Mouse (Mus musculus) stomach, embryonic 16.5 days (tissue): ENCODE data around the gene Iah1. TPM values are rescaled to one million over a fixed set of nuclear protein-coding genes. Genes with fewer than 3 reads are reported as not detected.

Experiments
- ATAC-seq: fragments of 200-750 bp; cut with Nextera tagmentation; 2 replicates; pipeline ENCODE4 v1.8.0; 2017; ENCODE audit warnings: moderate number of reproducible peaks, moderate TSS enrichment; ENCODE audit not compliant: insufficient read depth, low FRiP score
- H3K27ac ChIP-seq: fragments of 300-500 bp; sonication (generic); 2 replicates; pipeline ENCODE4 v1.5.1; 2014; ENCODE audit warnings: low read length
- H3K27me3 ChIP-seq: fragments of 300-500 bp; sonication (generic); 2 replicates; pipeline ENCODE4 v1.6.1; 2014; ENCODE audit warnings: low read length, control low read depth, mixed read lengths; ENCODE audit not compliant: control insufficient read depth, insufficient read depth
- H3K36me3 ChIP-seq: fragments of 300-500 bp; sonication (generic); 2 replicates; pipeline ENCODE4 v1.6.1; 2014; ENCODE audit warnings: low read length; ENCODE audit not compliant: control insufficient read depth, insufficient read depth
- H3K4me1 ChIP-seq: fragments of 300-500 bp; sonication (generic); 2 replicates; pipeline ENCODE4 v1.6.1; 2014; ENCODE audit warnings: low read length, control low read depth, mixed read lengths; ENCODE audit not compliant: control insufficient read depth, insufficient read depth
- H3K4me2 ChIP-seq: fragments of 300-500 bp; sonication (generic); 2 replicates; pipeline ENCODE4 v1.6.1; 2014; ENCODE audit warnings: low read depth, low read length, mixed read lengths
- H3K4me3 ChIP-seq: fragments of 300-500 bp; sonication (generic); replicated peaks from 2 replicates; pipeline ENCODE4 v1.5.1; 2014; ENCODE audit warnings: mild to moderate bottlenecking, low read length
- H3K9ac ChIP-seq: fragments of 300-500 bp; sonication (generic); 2 replicates; pipeline ENCODE4 v1.6.1; 2014; ENCODE audit warnings: low read length
- H3K9me3 ChIP-seq: fragments of 300-500 bp; sonication (generic); replicated peaks from 2 replicates; pipeline ENCODE4 v1.6.1; 2016; ENCODE audit warnings: low read length, control low read depth; ENCODE audit not compliant: control insufficient read depth
- WGBS: fragments of 180-500 bp; shearing (Covaris S2); extraction: QIAGEN DNeasy Blood & Tissue Kit; methylation state at CpG from one replicate; pipeline ENCODE4 v1.1.7; 2014; 5-methylcytosine and 5-hydroxymethylcytosine counted together
- polyA plus RNA-seq: library from polyadenylated mRNA; unstranded; fragments of >200 nt; fragmentation: Nextera tagmentation; extraction: Ambion mirVana; gene quantifications from 2 replicates; pipeline ENCODE4 v1.2.1, GENCODE M21; 2015

The Iah1 gene
- polyA plus RNA-seq, 1 experiment from 2014 or later: 55.7 TPM

- Histone ChIP-seq H3K36me3 (peaks cover 31% of the 10 kb centered on the region; the same call in 1 of the 2 replicates), H3K27ac (no peak overlapping the region), H3K4me3 (no peak overlapping the region), H3K9me3 (no peaks in the 10 kb centered on the region), H3K27me3 (no peaks in the 10 kb centered on the region), H3K4me1 (peaks cover 7% of the 10 kb centered on the region), H3K4me2 (no peak overlapping the region), H3K9ac (no peak overlapping the region)
- 88% methylated on average over 5 of the region's 5 CpGs for WGBS
- no peak for ATAC-seq
Measured at GRCm38 (mm10) chr12:21312201-21312600, 4.0 kb upstream of the Iah1 start.

GRCm38 (mm10) chr12:21316869-21317265, 678 bp downstream of the Iah1 start:
- H3K27ac ChIP-seq: peak overlapping the region; percentile 87; the same call in 1 of the 2 replicates
- peak overlapping the region; percentile 82 for H3K4me2 ChIP-seq
- H3K4me3 ChIP-seq: peak overlapping the region; percentile 85
- peak overlapping the region; percentile 86 for H3K9ac ChIP-seq
- H3K36me3 ChIP-seq: 0 out of 2 replicates have a peak, but pooled peaks cover 8% of the 10 kb centered on the region
- WGBS: 30% methylated on average over 7 of the region's 7 CpGs
- ATAC-seq: no peak
- peaks cover 9% of the 10 kb centered on the region for H3K4me1 ChIP-seq
- no peaks in the 10 kb centered on the region for H3K9me3 ChIP-seq
- H3K27me3 ChIP-seq: no peaks in the 10 kb centered on the region

- Histone ChIP-seq H3K4me1 (peaks cover 9% of the 10 kb centered on the region), H3K4me3 (no peak overlapping the region), H3K36me3 (0 out of 2 replicates have a peak, but pooled peaks cover 8% of the 10 kb centered on the region), H3K9me3 (no peaks in the 10 kb centered on the region), H3K9ac (no peak overlapping the region), H3K27ac (no peak overlapping the region), H3K4me2 (no peak overlapping the region), H3K27me3 (no peaks in the 10 kb centered on the region)
- no peak for ATAC-seq
- WGBS: 82% methylated on average over 12 of the region's 12 CpGs
Measured at GRCm38 (mm10) chr12:21318143-21318895, 2.1 kb downstream of the Iah1 start.

GRCm38 (mm10) chr12:21320317-21320716, 4.1 kb downstream of the Iah1 start:
- Histone ChIP-seq H3K4me3 (no peak overlapping the region), H3K27me3 (no peaks in the 10 kb centered on the region), H3K4me1 (peaks cover 9% of the 10 kb centered on the region), H3K4me2 (no peak overlapping the region), H3K9ac (no peak overlapping the region), H3K36me3 (0 out of 2 replicates have a peak, but pooled peaks cover 6% of the 10 kb centered on the region), H3K27ac (no peak overlapping the region), H3K9me3 (no peaks in the 10 kb centered on the region)
- 85% methylated on average over 4 of the region's 4 CpGs for WGBS
- ATAC-seq: no peak

GRCm38 (mm10) chr12:21321170-21321569, 5.0 kb downstream of the Iah1 start:
- no peak overlapping the region for H3K4me3 ChIP-seq
- no peak overlapping the region for H3K9ac ChIP-seq
- H3K4me1 ChIP-seq: peaks cover 6% of the 10 kb centered on the region; the same call in 1 of the 2 replicates
- no peak for ATAC-seq
- H3K27ac ChIP-seq: no peak overlapping the region
- H3K27me3 ChIP-seq: no peaks in the 10 kb centered on the region
- 0 out of 2 replicates have a peak, but pooled peaks cover 6% of the 10 kb centered on the region for H3K36me3 ChIP-seq
- H3K4me2 ChIP-seq: no peak overlapping the region
- H3K9me3 ChIP-seq: no peaks in the 10 kb centered on the region
- 74% methylated on average over 9 of the region's 9 CpGs for WGBS

DNA sequence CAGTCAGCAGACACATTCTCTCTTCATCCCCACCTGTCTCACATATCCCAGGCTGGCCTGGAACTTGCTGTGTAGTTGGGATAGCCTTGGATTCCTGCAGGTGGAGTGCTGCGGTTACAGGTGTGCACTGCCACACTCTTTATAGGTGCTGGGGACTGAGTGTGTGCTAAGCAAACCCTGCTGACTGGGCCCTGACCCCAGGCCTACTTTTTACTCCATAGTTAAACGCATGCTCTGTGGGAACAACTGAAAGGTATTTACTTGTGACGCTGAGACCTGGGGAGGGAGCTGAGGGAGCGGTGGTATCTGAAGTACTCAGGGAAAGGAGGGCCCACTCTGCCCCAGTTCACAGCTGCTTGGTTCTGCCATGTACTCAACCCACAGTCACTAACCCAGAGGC, 6.1 kb downstream of the Iah1 start:
- Histone ChIP-seq H3K27me3 (no peaks in the 10 kb centered on the region), H3K4me2 (no peak overlapping the region), H3K36me3 (peaks cover 6% of the 10 kb centered on the region; the same call in 1 of the 2 replicates), H3K27ac (no peak overlapping the region), H3K4me3 (no peak overlapping the region), H3K9me3 (no peaks in the 10 kb centered on the region), H3K9ac (no peak overlapping the region), H3K4me1 (peaks cover under 1% of the 10 kb centered on the region; the same call in 1 of the 2 replicates)
- ATAC-seq: no peak
- 76% methylated on average over 4 of the region's 4 CpGs for WGBS

DNA sequence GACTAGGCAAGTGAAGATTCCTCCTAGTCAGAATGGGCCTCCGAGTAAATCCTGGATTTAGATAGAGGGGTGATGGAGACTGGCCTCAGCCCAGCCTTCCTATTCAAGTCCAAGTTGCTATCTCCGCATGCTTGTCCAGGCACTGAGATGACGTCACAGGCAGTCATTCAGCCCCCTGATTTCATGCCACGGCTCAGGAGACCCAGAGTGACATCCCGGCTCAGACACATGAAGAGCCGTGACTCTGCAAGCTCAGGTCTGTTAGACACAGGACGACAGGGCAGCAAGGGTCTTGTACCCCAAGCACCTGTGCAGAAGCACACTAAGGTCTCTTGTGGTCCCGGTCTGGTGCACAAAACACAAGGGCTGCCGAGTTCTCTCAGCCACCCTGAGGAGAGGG, 6.7 kb downstream of the Iah1 start:
- Histone ChIP-seq H3K9me3 (no peaks in the 10 kb centered on the region), H3K27me3 (no peaks in the 10 kb centered on the region), H3K36me3 (peaks cover 6% of the 10 kb centered on the region; the same call in 1 of the 2 replicates), H3K4me2 (no peak overlapping the region), H3K27ac (no peak overlapping the region), H3K4me3 (no peak overlapping the region), H3K4me1 (no peaks in the 10 kb centered on the region), H3K9ac (no peak overlapping the region)
- no peak for ATAC-seq
- WGBS: 85% methylated on average over 9 of the region's 9 CpGs

DNA sequence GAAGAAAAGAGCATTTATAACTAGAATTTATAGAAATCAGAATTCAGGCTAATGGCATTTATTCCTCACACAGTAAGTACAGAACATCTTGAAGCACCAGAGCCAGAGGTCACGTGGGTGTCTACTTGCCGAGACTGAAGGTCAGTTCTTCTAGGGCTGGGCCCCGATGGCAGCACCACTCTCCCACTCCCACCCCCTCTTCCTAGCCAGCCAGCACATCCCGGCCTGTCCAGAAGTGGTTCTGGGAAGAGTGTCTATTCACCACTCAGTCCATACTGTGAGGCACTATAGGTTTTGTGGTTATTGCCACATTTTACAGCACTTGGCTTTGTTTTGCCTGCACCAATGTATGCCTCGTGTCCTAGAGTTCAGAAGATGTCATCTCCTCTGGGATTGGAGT, 7.9 kb downstream of the Iah1 start:
- H3K36me3 ChIP-seq: peaks cover 10% of the 10 kb centered on the region; the same call in 1 of the 2 replicates
- ATAC-seq: no peak
- no peak overlapping the region for H3K27ac ChIP-seq
- H3K4me2 ChIP-seq: no peak overlapping the region
- WGBS: 83% methylated on average over 5 of the region's 5 CpGs
- H3K4me3 ChIP-seq: no peak overlapping the region
- H3K27me3 ChIP-seq: no peaks in the 10 kb centered on the region
- no peak overlapping the region for H3K9ac ChIP-seq
- no peaks in the 10 kb centered on the region for H3K9me3 ChIP-seq
- H3K4me1 ChIP-seq: no peaks in the 10 kb centered on the region

- no peak overlapping the region for H3K9ac ChIP-seq
- peaks cover 12% of the 10 kb centered on the region; the same call in 1 of the 2 replicates for H3K36me3 ChIP-seq
- no peak overlapping the region for H3K4me2 ChIP-seq
- H3K4me3 ChIP-seq: no peak overlapping the region
- ATAC-seq: no peak
- WGBS: 90% methylated on average over 8 of the region's 8 CpGs
- no peaks in the 10 kb centered on the region for H3K9me3 ChIP-seq
- no peaks in the 10 kb centered on the region for H3K27me3 ChIP-seq
- no peaks in the 10 kb centered on the region for H3K4me1 ChIP-seq
- no peak overlapping the region for H3K27ac ChIP-seq
Measured at GRCm38 (mm10) chr12:21325266-21325665, 9.1 kb downstream of the Iah1 start.
